Mouse (Mus musculus): ENCODE results near the gene Bbs9. TPM values are rescaled to one million over a fixed set of nuclear protein-coding genes. Genes with fewer than 3 reads are reported as not detected.
A peak's percentile ranks its signal among the peaks of the same experiment; 100 is the strongest.

Gene Bbs9
- polyA plus RNA-seq, 1 experiment from 2014 or later: 5.8 TPM

- no peak overlapping the region for H3K9ac ChIP-seq (ENCODE audit: low read length)
- 92% methylated on average over 7 of the region's 7 CpGs for whole genome bisulfite sequencing
- H3K36me3 ChIP-seq (ENCODE audit: control insufficient read depth, insufficient read depth, low read length): no peaks in the 10 kb centered on the region
- H3K4me1 ChIP-seq (replicated peaks; ENCODE audit: control insufficient read depth, insufficient read depth): no peaks in the 10 kb centered on the region
- DNase-seq (ENCODE audit: low spot score): no peak
- TF ChIP-seq CTCF (IDR thresholded peaks at IDR 0.05; ENCODE audit: low read depth) (no peak), EP300 (optimal IDR thresholded peaks at IDR 0.05) (no peak)
- no peak for ATAC-seq (ENCODE audit: low FRiP score, low TSS enrichment)
- H3K27me3 ChIP-seq (ENCODE audit: control insufficient read depth, insufficient read depth, low read length): no peaks in the 10 kb centered on the region
- no peak overlapping the region for H3K4me2 ChIP-seq (replicated peaks; ENCODE audit: low read depth)
- no peaks in the 10 kb centered on the region for H3K9me3 ChIP-seq (ENCODE audit: control insufficient read depth, low read length)
- H3K4me3 ChIP-seq (ENCODE audit: low read depth, low read length): no peak overlapping the region
- no peak overlapping the region for H3K27ac ChIP-seq (replicated peaks)
These were observed 201.8 kb downstream of the Bbs9 start for GRCm38 (mm10) chr9:22677132-22677829.

- DNase-seq (ENCODE audit: low spot score) (no peak), ATAC-seq (ENCODE audit: low FRiP score, low TSS enrichment) (no peak)
- Histone ChIP-seq H3K9ac (ENCODE audit: low read length) (no peak overlapping the region), H3K9me3 (ENCODE audit: control insufficient read depth, low read length) (no peaks in the 10 kb centered on the region), H3K4me1 (replicated peaks; ENCODE audit: control insufficient read depth, insufficient read depth) (no peaks in the 10 kb centered on the region), H3K4me2 (replicated peaks; ENCODE audit: low read depth) (no peak overlapping the region), H3K4me3 (ENCODE audit: low read depth, low read length) (no peak overlapping the region), H3K27ac (replicated peaks) (no peak overlapping the region), H3K27me3 (ENCODE audit: control insufficient read depth, insufficient read depth, low read length) (no peaks in the 10 kb centered on the region), H3K36me3 (ENCODE audit: control insufficient read depth, insufficient read depth, low read length) (no peaks in the 10 kb centered on the region)
- 83% methylated on average over 4 of the region's 4 CpGs for WGBS
- no peak for TF ChIP-seq EP300 (optimal IDR thresholded peaks at IDR 0.05)
- no peak for TF ChIP-seq CTCF (IDR thresholded peaks at IDR 0.05; ENCODE audit: low read depth)
These were observed 202.5 kb downstream of the Bbs9 start for GRCm38 (mm10) chr9:22677997-22678396.

DNA sequence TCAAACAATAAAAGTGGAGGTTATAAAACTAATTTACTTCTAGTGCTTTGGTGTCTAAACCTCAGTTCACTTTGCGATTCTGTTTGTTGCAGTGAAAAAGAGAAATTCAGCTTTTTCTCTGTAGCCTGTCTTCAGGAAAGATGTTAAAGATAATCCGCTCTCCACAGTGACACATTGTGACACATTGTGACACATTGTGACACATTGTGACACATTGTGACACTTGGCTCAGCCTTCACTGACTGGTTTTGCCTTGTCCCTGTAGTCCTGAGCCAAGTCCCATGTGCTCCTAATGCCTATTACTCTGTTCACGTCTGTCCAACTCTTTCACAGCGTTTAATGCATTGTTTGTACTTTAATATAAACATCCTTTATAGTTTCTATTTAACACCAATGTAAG lies 203.0 kb downstream of the Bbs9 start:
- Histone ChIP-seq H3K9me3 (ENCODE audit: control insufficient read depth, low read length) (no peaks in the 10 kb centered on the region), H3K4me1 (replicated peaks; ENCODE audit: control insufficient read depth, insufficient read depth) (no peaks in the 10 kb centered on the region), H3K4me2 (replicated peaks; ENCODE audit: low read depth) (no peak overlapping the region), H3K36me3 (ENCODE audit: control insufficient read depth, insufficient read depth, low read length) (no peaks in the 10 kb centered on the region), H3K9ac (ENCODE audit: low read length) (no peak overlapping the region), H3K27me3 (ENCODE audit: control insufficient read depth, insufficient read depth, low read length) (no peaks in the 10 kb centered on the region), H3K4me3 (ENCODE audit: low read depth, low read length) (no peak overlapping the region), H3K27ac (replicated peaks) (no peak overlapping the region)
- no peak for TF ChIP-seq CTCF (IDR thresholded peaks at IDR 0.05; ENCODE audit: low read depth)
- no peak for TF ChIP-seq EP300 (optimal IDR thresholded peaks at IDR 0.05)
- WGBS: 65% methylated on average over 4 of the region's 4 CpGs
- no peak for DNase-seq (ENCODE audit: low spot score)
- ATAC-seq (ENCODE audit: low FRiP score, low TSS enrichment): no peak

DNA sequence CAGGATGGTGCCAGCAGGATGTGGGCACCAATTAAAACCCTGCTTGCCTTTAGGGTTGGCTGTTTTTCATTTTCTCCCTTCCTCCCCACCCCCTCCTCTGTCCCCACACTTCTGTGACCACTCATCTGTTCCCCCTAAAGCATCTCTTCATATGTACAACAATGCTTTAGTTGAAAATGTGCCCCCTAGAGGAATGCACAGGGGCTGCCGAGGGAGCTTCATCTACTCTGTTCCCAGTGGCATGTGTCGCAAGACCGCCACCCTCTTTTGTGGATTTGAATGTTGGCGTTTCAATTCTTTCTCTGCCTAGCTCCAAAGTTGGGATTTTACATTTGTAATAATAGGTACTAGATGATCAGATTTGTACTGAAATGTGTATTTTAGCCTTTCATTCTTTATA lies 204.0 kb downstream of the Bbs9 start:
- Histone ChIP-seq H3K4me1 (replicated peaks; ENCODE audit: control insufficient read depth, insufficient read depth) (no peaks in the 10 kb centered on the region), H3K27ac (replicated peaks) (no peak overlapping the region), H3K9me3 (ENCODE audit: control insufficient read depth, low read length) (no peaks in the 10 kb centered on the region), H3K4me3 (ENCODE audit: low read depth, low read length) (no peak overlapping the region), H3K36me3 (ENCODE audit: control insufficient read depth, insufficient read depth, low read length) (no peaks in the 10 kb centered on the region), H3K9ac (ENCODE audit: low read length) (no peak overlapping the region), H3K4me2 (replicated peaks; ENCODE audit: low read depth) (no peak overlapping the region), H3K27me3 (ENCODE audit: control insufficient read depth, insufficient read depth, low read length) (no peaks in the 10 kb centered on the region)
- TF ChIP-seq EP300 (optimal IDR thresholded peaks at IDR 0.05) (no peak), CTCF (IDR thresholded peaks at IDR 0.05; ENCODE audit: low read depth) (peak; percentile 29; the same call in 1 of the 2 replicates)
- no peak for ATAC-seq (ENCODE audit: low FRiP score, low TSS enrichment)
- WGBS: 85% methylated on average over 4 of the region's 4 CpGs
- DNase-seq (ENCODE audit: low spot score): no peak

GRCm38 (mm10) chr9:22680031-22680430 lies 204.5 kb downstream of the Bbs9 start:
- DNase-seq (ENCODE audit: low spot score): no peak
- Histone ChIP-seq H3K36me3 (ENCODE audit: control insufficient read depth, insufficient read depth, low read length) (no peaks in the 10 kb centered on the region), H3K9me3 (ENCODE audit: control insufficient read depth, low read length) (no peaks in the 10 kb centered on the region), H3K27me3 (ENCODE audit: control insufficient read depth, insufficient read depth, low read length) (no peaks in the 10 kb centered on the region), H3K4me2 (replicated peaks; ENCODE audit: low read depth) (no peak overlapping the region), H3K4me1 (replicated peaks; ENCODE audit: control insufficient read depth, insufficient read depth) (no peaks in the 10 kb centered on the region), H3K4me3 (ENCODE audit: low read depth, low read length) (no peak overlapping the region), H3K9ac (ENCODE audit: low read length) (no peak overlapping the region), H3K27ac (replicated peaks) (no peak overlapping the region)
- WGBS: 76% methylated on average over 12 of the region's 12 CpGs
- ATAC-seq (ENCODE audit: low FRiP score, low TSS enrichment): no peak
- TF ChIP-seq EP300 (optimal IDR thresholded peaks at IDR 0.05): no peak
- no peak for TF ChIP-seq CTCF (IDR thresholded peaks at IDR 0.05; ENCODE audit: low read depth)

DNA sequence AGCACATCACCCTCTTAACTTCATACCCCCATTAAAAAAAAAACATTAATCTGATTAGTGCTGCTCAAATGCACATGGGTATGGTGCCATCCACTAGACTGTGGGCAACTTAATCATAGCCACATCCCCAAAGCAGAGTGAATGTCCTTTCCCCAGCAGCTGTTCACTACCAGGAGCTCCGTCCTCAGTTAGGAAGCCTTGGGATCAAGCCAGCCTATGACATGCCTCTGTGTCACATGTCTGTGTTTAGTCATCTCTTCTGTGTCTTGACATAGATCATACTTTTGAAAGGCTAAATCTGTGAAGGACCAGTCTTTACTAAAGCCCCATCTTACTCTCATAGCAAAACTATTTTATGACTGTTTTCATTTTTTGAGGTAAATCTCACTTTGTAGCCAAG lies 205.0 kb downstream of the Bbs9 start:
- TF ChIP-seq EP300 (optimal IDR thresholded peaks at IDR 0.05): no peak
- TF ChIP-seq CTCF (IDR thresholded peaks at IDR 0.05; ENCODE audit: low read depth): no peak
- WGBS: 59% methylated on average over 1 of the region's 1 CpGs
- H3K27me3 ChIP-seq (ENCODE audit: control insufficient read depth, insufficient read depth, low read length): no peaks in the 10 kb centered on the region
- H3K36me3 ChIP-seq (ENCODE audit: control insufficient read depth, insufficient read depth, low read length): no peaks in the 10 kb centered on the region
- H3K27ac ChIP-seq (replicated peaks): no peak overlapping the region
- H3K9ac ChIP-seq (ENCODE audit: low read length): no peak overlapping the region
- H3K4me2 ChIP-seq (replicated peaks; ENCODE audit: low read depth): no peak overlapping the region
- ATAC-seq (ENCODE audit: low FRiP score, low TSS enrichment) (no peak), DNase-seq (ENCODE audit: low spot score) (no peak)
- H3K4me3 ChIP-seq (ENCODE audit: low read depth, low read length): no peak overlapping the region
- H3K9me3 ChIP-seq (ENCODE audit: control insufficient read depth, low read length): no peaks in the 10 kb centered on the region
- no peaks in the 10 kb centered on the region for H3K4me1 ChIP-seq (replicated peaks; ENCODE audit: control insufficient read depth, insufficient read depth)
